Mouse (Mus musculus) lung, adult 2 months (tissue): ENCODE data around the gene Gm20388. TPM values are rescaled to one million over a fixed set of nuclear protein-coding genes. Genes with fewer than 3 reads are reported as not detected.

Experiments
- DNase-seq: peaks from one replicate; pipeline ENCODE4 v3.0.0; 2022
- H3K4me1 ChIP-seq: fragments of 200-500 bp; 2 replicates; pipeline ENCODE4 v1.6.1; 2011; ENCODE audit warnings: low read length; ENCODE audit not compliant: control insufficient read depth, insufficient read depth
- H3K4me3 ChIP-seq: fragments of 200-500 bp; replicated peaks from 2 replicates; pipeline ENCODE3; 2011; ENCODE audit warnings: low read depth, mild to moderate bottlenecking, control low read depth, low read length; ENCODE audit errors: extremely low read depth
- CTCF ChIP-seq: fragments of 200-500 bp; IDR thresholded peaks from 2 replicates; pipeline ENCODE4 v1.5.1; 2011; ENCODE audit warnings: mild to moderate bottlenecking, low read length, control low read depth; ENCODE audit not compliant: insufficient read depth
- POLR2A ChIP-seq: fragments of 200-500 bp; IDR thresholded peaks from 2 replicates; pipeline ENCODE4 v1.6.1; 2011; ENCODE audit warnings: low read depth, mild to moderate bottlenecking, control low read depth, low read length, borderline replicate concordance; ENCODE audit errors: extremely low read depth
- whole genome bisulfite sequencing: fragments of 180-500 bp; shearing (Covaris S2); methylation state at CpG from one replicate; pipeline ENCODE4 v1.1.7; 2018; 5-methylcytosine and 5-hydroxymethylcytosine counted together
- polyA plus RNA-seq: library from polyadenylated mRNA; depleted of rRNA; stranded (reverse); fragments of >200 nt; gene quantifications from 2 replicates; pipeline ENCODE4 v1.2.3, GENCODE M21; 2012

Gm20388 gene
- polyA plus RNA-seq, 1 experiment, result 67.8 TPM

- Histone ChIP-seq H3K4me3 (no peak overlapping the region), H3K4me1 (peaks cover 20% of the 10 kb centered on the region)
- TF ChIP-seq POLR2A (no peak), CTCF (no peak)
- WGBS, result 34% methylated on average over 2 of the region's 2 CpGs
- no peak for DNase-seq
Observed at GRCm38 (mm10) chr8:119914161-119914560, 3.5 kb downstream of the Gm20388 start.

GRCm38 (mm10) chr8:119915298-119915697, 4.7 kb downstream of the Gm20388 start:
- peaks cover 20% of the 10 kb centered on the region for H3K4me1 ChIP-seq
- TF ChIP-seq CTCF (no peak), POLR2A (no peak)

GRCm38 (mm10) chr8:119916237-119916892, 5.7 kb downstream of the Gm20388 start:
- Histone ChIP-seq H3K4me3 (no peak overlapping the region), H3K4me1 (peaks cover 19% of the 10 kb centered on the region)
- TF ChIP-seq CTCF (no peak), POLR2A (no peak)
- WGBS, result 74% methylated on average over 16 of the region's 16 CpGs
- DNase-seq, result no peak

More at GRCm38 (mm10) chr8:119915298-119915697, 4.7 kb downstream of the Gm20388 start:
- no peak overlapping the region for H3K4me3 ChIP-seq
- 84% methylated on average over 4 of the region's 4 CpGs for WGBS
- no peak for DNase-seq

- WGBS, result 81% methylated on average over 3 of the region's 3 CpGs
- Histone ChIP-seq H3K4me3 (no peak overlapping the region), H3K4me1 (peaks cover 14% of the 10 kb centered on the region)
- TF ChIP-seq POLR2A (no peak), CTCF (no peak)
- DNase-seq, result no peak
Observed at GRCm38 (mm10) chr8:119917415-119917814, 6.8 kb downstream of the Gm20388 start.

- WGBS, result 48% methylated on average over 1 of the region's 1 CpGs
- Histone ChIP-seq H3K4me3 (no peak overlapping the region), H3K4me1 (peaks cover 14% of the 10 kb centered on the region)
- TF ChIP-seq CTCF (no peak), POLR2A (no peak)
- DNase-seq, result no peak
Observed at GRCm38 (mm10) chr8:119918155-119918567, 7.5 kb downstream of the Gm20388 start.

- WGBS, result 87% methylated on average over 5 of the region's 5 CpGs
- TF ChIP-seq POLR2A (no peak), CTCF (no peak)
- Histone ChIP-seq H3K4me3 (no peak overlapping the region), H3K4me1 (no peaks in the 10 kb centered on the region; the same call in 1 of the 2 replicates)
- no peak for DNase-seq
Observed at GRCm38 (mm10) chr8:119923259-119923658, 12.6 kb downstream of the Gm20388 start.

- WGBS, result 92% methylated on average over 4 of the region's 4 CpGs
- no peak for DNase-seq
- Histone ChIP-seq H3K4me1 (no peaks in the 10 kb centered on the region; the same call in 1 of the 2 replicates), H3K4me3 (no peak overlapping the region)
- no peak for TF ChIP-seq POLR2A
- TF ChIP-seq CTCF, result no peak
Observed at GRCm38 (mm10) chr8:119925428-119925827, 14.8 kb downstream of the Gm20388 start.

- no peaks in the 10 kb centered on the region; the same call in 1 of the 2 replicates for H3K4me1 ChIP-seq
- TF ChIP-seq POLR2A, result no peak
- TF ChIP-seq CTCF, result peak; percentile 39; the same call in 1 of the 2 replicates
- DNase-seq, result no peak
- no peak overlapping the region for H3K4me3 ChIP-seq
- 78% methylated on average over 2 of the region's 2 CpGs for WGBS
Observed at GRCm38 (mm10) chr8:119926474-119926873, 15.8 kb downstream of the Gm20388 start.

GRCm38 (mm10) chr8:119927422-119928092, 16.9 kb downstream of the Gm20388 start:
- DNase-seq, result no peak
- WGBS, result 42% methylated on average over 6 of the region's 6 CpGs

More at GRCm38 (mm10) chr8:119927422-119928092, 16.9 kb downstream of the Gm20388 start:
- TF ChIP-seq CTCF (peak; percentile 80), POLR2A (no peak)
- Histone ChIP-seq H3K4me3 (no peak overlapping the region), H3K4me1 (no peaks in the 10 kb centered on the region; the same call in 1 of the 2 replicates)
